Mouse (Mus musculus) spleen, postnatal 36 days (tissue): ENCODE results near the gene Adam26a.
"Not testable (repeated sequence)": the region's sequence is repeated elsewhere in the genome, so short reads cannot be mapped to it uniquely, and the experiment has no call there.

ENCODE experiments used
- DNase-seq, 2 experiments: peaks; one replicate each; pipeline ENCODE4 v3.0.0; 2022; ENCODE audit warnings: low spot score in 2 of 2, mixed read lengths in 1 of 2

Adam26a gene

DNA sequence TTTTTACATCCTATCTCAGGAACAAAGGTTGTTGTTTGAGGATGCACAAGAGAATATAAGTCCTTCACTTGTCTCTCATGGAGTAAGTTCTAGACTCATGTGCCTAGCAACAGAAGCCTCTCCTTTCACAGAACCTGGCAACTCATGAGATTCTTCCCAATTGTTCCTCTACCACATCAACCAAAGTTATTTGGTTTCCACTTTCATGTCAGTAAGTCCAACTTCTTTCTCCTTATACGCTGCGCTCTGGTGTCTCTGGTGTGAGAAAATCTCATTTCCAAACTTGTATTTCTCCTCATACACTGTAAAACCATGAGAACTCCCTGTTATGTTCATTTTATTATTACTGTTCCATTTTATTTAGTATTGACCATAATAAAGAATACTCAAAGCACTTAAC is at the start of gene Adam26a:
TSS of gene Adam26a (minus strand) at position 101 of the 400 bp plus-strand sequence.
- DNase-seq: not testable (repeated sequence)

DNA sequence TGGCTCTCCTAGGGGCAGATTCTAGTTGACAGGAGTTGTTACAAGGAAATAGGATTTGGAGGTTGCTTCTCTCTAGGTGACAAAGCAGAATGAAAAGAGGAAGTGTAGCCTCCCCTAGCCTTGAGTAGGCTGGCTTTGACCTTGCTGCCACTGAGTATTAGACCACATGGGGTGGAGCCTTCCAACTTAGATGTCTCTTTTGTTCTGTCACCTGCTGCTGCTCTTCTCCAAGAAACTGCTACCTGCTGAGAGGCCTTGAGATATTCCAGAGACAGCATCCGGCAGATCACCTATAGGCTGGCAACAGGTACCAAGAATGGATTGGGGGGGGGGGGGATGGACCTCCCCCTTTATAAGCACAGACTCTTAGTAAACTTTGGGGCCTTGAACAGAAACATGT is 39.5 kb upstream of the Adam26a start:
- no peak for DNase-seq

DNA sequence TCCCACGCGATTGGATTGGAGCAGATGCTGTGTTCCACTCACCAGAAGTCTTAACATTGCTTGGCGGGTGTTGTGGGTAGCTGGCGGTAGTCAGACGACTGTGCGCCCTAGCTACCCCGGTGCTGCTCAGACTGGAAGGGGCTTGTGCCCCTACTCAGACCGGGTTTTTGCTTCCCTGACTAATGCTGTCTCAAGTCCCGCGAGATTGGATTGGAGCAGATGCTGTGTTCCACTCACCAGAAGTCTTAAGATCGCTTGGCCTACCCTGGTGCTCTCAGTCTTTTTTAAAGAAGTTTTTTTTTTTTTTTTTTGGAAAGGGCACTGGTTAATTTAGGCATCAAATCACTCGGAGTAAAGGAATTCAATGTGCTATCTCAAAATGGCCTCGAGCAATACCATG is 27.1 kb upstream of the Adam26a start:
- not testable (repeated sequence) for DNase-seq

DNA sequence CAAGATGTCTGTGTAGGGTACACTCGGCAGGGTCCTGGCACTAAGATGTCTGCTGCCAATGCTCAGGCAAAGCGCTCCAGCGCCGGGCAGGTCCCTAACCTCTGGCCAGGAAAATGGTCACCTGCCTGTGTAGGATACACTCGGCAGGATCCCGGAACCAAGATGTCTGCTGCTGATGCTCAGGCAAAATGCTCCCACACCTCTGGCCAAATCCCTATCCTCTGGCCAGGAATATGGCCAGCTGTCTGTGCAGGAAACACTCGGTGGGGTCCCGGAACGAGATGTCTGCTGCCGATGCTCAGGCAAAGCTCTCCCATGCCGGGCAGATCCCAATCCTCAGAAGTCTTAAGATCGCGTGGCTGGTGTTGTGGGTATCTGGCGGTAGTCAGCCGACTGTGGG is 26.7 kb upstream of the Adam26a start:
- not testable (repeated sequence) for DNase-seq

DNA sequence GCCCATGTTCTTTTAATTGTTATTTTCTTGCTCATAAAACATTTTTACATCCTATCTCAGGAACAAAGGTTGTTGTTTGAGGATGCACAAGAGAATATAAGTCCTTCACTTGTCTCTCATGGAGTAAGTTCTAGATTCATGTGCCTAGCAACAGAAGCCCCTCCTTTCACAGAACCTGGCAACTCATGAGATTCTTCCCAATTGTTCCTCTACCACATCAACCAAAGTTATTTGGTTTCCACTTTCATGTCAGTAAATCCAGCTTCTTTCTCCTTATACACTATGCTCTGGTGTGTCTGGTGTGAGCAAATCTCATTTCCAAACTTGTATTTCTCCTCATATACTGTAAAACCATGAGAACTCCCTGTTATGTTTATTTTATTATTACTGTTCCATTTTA is 48.5 kb downstream of the Adam26a start, which contains the start of gene Adam26b:
TSS of gene Adam26b (minus strand) at position 101 of the 400 bp plus-strand sequence.
- not testable (repeated sequence) for DNase-seq
